Mouse (Mus musculus) regulatory T cell (primary cell): ENCODE measurements at regions not wholly inside any gene's neighbourhood (a gene's known extent, or its start where the extent isn't known, plus 50 kb on each side); places are given as distances from the start of the nearest gene placed in this dataset.

Experiments used
- in situ Hi-C: fragments of 300-600 bp; cut with MboI, MseI; formaldehyde crosslinking; loops from one replicate; pipeline ENCODE4 v1.15.1; 2025; ENCODE audit warnings: high pct_unique_total_duplicates

- in situ Hi-C loops, result no loop called here
Measured at GRCm38 (mm10) chr10:91959734-91960492, 762.3 kb downstream of the Nedd1 start.

GRCm38 (mm10) chr10:91953078-91953477 is 769.1 kb downstream of the Nedd1 start:
- in situ Hi-C loops, result no loop called here

DNA sequence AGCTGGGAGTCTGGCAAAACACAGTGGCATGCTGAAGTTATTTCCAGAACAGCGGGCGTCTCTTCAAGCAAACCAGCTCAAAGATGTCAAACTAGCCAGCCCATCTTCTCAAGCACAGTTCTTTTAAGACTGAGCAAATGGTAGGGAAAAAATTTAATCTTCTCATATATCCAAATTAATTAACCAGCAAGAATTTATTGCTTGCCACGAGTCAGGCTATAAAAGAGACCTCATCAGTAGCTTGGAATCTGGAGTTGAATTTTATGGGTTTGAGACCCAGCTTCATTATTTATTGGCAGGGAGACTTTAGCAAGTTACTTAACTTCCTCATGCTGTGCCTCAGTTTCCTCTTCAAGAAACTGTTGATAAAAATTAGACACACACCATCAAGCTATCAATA is 742.5 kb upstream of the Tmpo start:
- in situ Hi-C loops, result no loop called here

GRCm38 (mm10) chr10:91889864-91890263 is 708.7 kb upstream of the Tmpo start:
- in situ Hi-C loops, result no loop called here

DNA sequence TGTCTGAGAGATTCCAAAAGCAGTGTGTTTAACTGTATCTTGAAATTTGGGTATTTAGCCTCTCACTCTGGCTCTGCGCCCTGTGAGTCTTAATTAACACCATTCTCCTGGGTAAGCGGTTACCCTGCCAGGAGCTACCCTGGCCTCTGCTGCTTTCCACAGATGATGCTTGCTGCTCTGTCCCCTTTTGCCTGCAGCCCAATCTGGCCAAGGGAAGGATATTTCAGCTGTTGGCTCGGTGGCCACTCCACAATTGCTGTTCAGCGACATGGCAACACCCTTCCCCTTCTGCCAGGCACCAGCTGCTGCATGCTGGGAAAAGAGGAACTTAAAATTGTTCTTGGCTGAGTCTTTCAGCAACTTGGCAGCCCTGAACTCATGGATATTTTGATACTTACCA is 707.4 kb upstream of the Tmpo start:
- in situ Hi-C loops, result no loop called here

DNA sequence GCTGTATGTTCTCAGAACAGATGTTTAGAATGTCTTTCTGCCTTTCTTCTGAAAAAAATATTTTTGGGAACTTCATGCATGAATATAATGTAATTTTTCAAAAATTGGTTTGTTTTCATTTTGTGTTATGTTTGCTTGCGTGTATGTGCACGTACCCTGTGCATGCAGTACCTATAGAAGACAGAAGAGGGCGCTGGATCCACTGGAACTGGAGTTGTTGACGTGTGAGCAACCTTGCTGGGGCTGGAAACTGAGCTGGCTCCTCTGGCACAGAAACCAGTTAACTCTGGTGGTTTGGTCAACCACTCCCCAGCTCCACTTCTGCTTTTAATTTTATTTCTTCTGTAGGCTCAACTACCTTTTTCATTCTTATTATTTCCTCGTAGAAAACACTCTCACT is 702.0 kb upstream of the Tmpo start:
- in situ Hi-C loops, result no loop called here

- in situ Hi-C loops, result no loop called here
Measured at GRCm38 (mm10) chr10:91882481-91882880, 701.4 kb upstream of the Tmpo start.

DNA sequence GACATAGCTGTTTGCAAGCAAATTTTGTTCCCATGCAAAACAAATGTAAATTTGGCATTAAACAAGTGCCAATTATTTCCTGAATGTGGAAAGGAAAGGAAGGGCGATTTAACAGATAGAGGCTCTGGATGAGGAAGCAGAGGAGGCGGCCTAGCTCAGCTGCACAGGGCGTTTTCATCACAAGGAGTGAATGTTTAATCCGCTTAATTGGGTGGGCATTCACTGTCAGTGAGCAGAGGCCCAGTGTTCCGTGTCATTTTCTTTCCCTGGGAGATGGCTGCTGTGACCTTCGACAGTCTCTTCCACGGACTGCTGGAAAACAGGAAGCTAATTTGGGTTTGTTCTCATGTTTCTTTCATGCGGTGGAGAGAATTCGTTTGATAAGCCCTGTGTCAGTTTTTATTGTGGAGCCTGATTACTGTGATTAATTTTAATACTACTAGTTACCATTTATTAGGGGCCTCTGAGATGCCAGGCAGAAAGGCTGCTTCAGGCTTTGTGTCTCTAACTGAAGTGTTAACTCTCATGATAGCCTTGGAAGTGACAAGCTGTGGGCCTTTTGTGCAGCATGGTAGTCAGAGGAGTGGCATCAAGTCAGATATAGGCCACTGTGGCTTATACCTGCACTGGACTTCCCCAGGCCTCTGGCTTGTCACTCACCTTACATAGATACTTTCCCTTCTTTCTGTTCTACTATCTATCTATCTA is 700.6 kb upstream of the Tmpo start:
- in situ Hi-C loops, result no loop called here

- in situ Hi-C loops, result no loop called here
Measured at GRCm38 (mm10) chr10:91875450-91875849, 694.3 kb upstream of the Tmpo start.

DNA sequence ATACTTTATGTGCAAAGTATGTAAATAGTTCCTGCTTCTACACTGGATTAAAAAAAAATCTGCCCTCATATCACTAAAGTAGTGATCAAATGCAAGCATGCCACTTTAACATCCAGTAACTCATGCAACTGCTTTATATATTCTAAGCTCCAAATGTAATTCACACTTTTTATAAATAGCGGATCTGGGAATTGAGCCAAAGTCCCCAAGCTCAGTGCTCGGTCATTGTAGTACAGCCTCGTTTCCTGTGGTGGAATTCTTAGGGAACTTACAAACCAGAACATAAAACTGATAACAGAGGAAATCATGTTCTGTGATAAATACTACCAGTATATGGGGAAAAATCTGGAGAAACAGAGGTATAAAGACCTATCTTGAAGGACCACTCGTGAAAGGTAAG is 690.1 kb upstream of the Tmpo start:
- in situ Hi-C loops, result loop anchor here (25.0 kb wide), 1 partner anchor 1491 kb away; no protein-coding TSS in a partner anchor

DNA sequence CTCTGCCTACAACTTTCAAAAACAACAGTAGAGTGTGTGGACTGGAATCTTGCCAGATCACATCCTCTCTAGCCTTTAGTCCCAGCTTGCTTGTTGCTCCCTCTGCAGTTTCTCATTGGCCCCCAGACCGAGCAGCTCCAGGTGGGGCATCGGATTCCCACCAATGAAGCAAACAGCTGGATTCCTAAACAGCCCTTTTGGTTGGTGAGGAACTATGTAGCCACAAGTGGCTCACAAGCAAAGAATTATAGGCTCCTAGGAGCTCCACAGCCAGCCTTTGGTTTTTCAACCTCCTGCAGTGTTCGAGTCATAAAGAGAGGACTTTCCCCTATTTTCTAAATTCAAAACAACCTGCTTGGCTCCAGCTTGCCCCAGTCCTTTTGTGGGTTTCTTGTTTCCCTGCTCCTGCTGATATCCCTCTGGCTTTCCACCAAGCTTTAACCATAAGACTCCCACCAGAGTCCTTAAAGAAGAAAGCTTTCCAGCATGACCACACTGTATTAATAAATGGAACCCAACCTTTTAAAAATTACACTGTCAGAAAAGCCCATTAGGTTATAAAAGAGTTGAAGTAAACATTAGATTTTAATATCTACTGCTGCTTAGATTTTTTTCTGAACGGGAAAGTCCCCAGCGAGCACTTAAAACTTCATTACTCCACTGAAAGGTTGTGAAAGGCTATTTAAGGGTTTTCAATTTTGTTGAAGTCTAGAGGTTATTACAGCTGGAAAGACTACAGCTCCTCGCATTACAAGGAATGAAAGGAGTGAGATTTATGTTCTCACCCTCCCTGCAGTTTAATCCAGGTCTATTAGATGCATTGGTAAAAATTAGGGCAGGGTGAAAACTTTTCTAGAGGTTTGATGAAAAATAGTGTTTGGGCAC is 677.8 kb upstream of the Tmpo start:
- in situ Hi-C loops, result loop anchor here (25.0 kb wide), 1 partner anchor 1503 kb away; no protein-coding TSS in a partner anchor

DNA sequence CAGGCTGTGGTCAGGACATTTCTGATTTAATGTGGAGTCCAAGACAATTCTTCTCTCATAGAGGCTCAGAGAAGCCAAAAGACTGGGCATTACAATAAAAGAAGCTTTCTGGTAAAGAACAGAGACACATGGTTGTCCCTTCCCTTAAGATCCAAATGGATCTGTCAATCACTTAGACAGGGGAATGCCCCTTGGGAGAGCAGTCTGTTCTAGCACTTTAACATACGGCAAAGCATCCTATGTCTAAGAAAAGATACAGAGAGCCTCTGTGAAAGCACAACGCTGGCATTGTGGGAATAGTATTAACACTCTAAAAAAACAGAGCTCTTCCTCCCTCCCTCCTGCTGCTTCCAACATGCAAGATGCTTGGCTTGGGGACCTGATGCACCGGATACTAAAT is 646.0 kb upstream of the Tmpo start:
- in situ Hi-C loops, result no loop called here

GRCm38 (mm10) chr10:91823499-91823898 is 642.4 kb upstream of the Tmpo start:
- in situ Hi-C loops, result no loop called here

GRCm38 (mm10) chr10:91804870-91805269 is 623.8 kb upstream of the Tmpo start:
- in situ Hi-C loops, result no loop called here
